Mouse (Mus musculus): Measurements from ENCODE around the gene Sptbn4. TPM values are rescaled to one million over a fixed set of nuclear protein-coding genes. Genes with fewer than 3 reads are reported as not detected.

Gene Sptbn4
- total RNA-seq, 2 experiments from 2014 or later, result 89.7 to 99.2 TPM

DNA sequence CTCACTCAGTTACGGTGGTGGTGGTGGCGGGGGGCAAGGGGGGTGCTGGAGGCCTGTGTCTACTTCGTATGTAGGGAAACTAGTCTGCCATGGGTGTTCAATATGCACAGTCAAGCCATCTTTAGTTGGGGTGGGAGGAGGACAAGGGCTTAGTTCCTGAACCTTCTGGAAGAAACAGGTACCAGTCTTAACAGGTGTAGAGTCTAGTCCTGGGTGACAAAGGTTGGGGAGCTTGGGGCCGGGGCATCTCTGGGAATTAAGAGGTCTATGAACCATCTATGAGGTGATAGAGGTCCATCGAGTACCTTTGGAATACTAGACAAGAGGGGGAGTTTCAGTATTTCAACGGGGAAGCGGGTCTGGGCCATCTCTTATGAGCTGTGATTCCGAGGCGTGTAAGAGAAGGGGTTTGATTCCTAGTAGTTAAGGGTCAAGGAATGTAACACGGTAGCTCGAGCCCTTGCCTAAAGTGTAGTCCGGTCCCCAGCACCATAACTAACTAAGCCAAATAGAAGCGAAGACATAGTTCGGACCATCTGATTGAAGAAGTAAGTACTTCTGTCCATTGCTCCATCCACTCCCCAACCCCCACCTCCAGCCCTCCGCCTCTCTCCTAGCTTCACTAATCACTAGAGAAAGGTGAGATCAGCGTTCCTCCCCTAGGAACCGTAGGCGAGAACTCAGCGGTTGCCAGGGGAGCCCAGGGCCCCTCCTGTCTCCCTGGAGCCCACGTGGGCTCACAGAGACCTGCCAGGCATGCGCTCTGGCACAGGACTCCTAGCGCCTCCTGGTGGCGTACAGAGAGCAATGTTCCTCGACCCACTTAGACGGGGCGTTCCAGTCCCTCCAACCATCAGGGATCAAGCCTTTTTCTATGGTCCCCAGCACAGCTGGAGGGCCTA, 50.2 kb downstream of the Sptbn4 start:
- DNase-seq (ENCODE audit: extremely low spot score in 1 of 2, low spot score in 2 of 2), result peak in 1 of 2 experiments; percentile 73
- intact Hi-C loops (cut with DNase I), result no loop called here

- peak in 1 of 2 experiments; percentile 78 for DNase-seq (ENCODE audit: extremely low spot score in 1 of 2, low spot score in 2 of 2)
- intact Hi-C loops (cut with DNase I), result no loop called here
These were observed 51.1 kb downstream of the Sptbn4 start for GRCm38 (mm10) chr7:27396184-27397047.

DNA sequence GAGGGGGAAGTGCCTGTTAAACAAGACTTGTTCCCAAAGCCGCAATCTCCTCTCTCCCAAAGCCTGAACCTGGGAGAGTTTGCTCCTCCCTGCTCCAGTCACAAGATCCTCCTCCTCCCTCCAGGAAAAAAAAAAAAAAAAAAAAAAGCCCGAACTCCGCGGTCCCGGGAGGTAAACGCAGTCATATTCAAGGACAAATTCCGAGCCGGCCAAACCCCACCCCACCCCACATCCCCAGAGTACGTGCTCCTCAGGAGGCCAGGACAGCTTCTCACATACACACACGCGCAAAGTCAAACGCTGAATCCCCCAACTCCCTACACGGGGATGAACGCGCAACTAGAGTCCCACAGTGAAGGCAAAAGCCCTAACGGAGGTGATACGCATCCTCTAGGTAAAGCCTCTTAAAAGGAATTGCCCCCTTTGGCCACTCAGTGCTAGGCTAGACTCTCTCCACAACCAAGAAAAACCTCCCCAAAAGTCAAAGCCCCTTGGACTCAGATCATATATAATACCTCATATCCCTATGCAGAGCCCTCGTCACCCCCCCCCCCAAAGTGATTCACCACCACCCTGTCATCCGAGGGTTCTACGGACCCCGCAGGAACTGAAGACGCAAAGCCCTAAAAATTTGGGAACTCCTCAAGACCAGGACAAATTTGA, 51.8 kb downstream of the Sptbn4 start:
- intact Hi-C loops (cut with DNase I), result loop anchor here (2.0 kb wide), 1 partner anchor 63 kb away; no protein-coding TSS in a partner anchor
- no peak for DNase-seq (ENCODE audit: extremely low spot score in 1 of 2, low spot score in 2 of 2)

GRCm38 (mm10) chr7:27391416-27391815, 56.1 kb downstream of the Sptbn4 start:
- DNase-seq (ENCODE audit: extremely low spot score in 1 of 2, low spot score in 2 of 2), result no peak
- intact Hi-C loops (cut with DNase I), result no loop called here

GRCm38 (mm10) chr7:27389213-27389612, 58.3 kb downstream of the Sptbn4 start:
- no peak for DNase-seq (ENCODE audit: extremely low spot score in 1 of 2, low spot score in 2 of 2)
- intact Hi-C loops (cut with DNase I), result no loop called here

DNA sequence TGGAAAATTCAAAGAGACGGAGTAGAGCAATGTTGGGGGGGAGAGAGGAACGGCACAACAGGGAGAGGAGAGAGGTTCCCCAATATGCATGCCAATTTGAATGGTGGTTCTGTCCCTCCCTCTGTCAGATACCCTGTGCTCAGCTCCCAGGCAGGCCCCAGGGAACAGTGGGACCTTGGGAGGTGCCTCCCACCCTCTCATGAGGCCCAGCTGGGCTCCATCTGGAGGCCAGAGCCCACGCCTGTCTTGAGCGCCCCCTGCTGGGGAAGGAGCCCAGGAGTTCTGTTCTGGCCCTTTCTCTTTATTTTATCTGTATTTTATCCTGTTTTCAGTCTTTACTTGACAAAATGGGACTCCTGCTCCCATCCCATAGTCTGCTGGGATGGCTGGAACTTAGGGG, 62.8 kb downstream of the Sptbn4 start:
- DNase-seq (ENCODE audit: extremely low spot score in 1 of 2, low spot score in 2 of 2), result peak in 1 of 2 experiments; percentile 75
- intact Hi-C loops (cut with DNase I), result no loop called here

DNA sequence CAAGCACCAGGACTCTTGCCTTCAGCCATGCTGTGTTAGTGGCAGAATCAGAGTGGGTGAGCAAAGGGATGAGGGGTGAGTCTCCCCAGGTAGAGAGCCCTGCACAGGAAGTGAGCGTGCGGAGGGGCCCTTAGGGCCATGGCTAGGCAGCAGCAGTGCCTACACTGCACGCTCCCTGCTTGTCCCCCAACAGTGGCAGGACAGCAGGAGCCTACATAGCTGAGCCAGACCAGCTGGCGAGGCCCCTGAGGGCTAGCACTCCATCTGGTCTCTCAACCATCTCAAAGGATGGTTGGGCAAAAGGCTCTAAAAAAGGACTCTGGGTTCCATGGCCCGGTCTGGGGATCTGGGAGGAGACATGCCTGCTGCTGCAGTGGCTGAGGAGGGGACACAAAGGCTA, 63.4 kb downstream of the Sptbn4 start:
- DNase-seq (ENCODE audit: extremely low spot score in 1 of 2, low spot score in 2 of 2), result no peak
- intact Hi-C loops (cut with DNase I), result no loop called here

GRCm38 (mm10) chr7:27383233-27383632, 64.3 kb downstream of the Sptbn4 start:
- intact Hi-C loops (cut with DNase I), result no loop called here
- DNase-seq (ENCODE audit: extremely low spot score in 1 of 2, low spot score in 2 of 2), result no peak

- DNase-seq (ENCODE audit: extremely low spot score in 1 of 2, low spot score in 2 of 2), result no peak
- intact Hi-C loops (cut with DNase I), result no loop called here
These were observed 65.9 kb downstream of the Sptbn4 start for GRCm38 (mm10) chr7:27381560-27381959.

GRCm38 (mm10) chr7:27381009-27381408, 66.5 kb downstream of the Sptbn4 start:
- DNase-seq (ENCODE audit: extremely low spot score in 1 of 2, low spot score in 2 of 2), result no peak
- intact Hi-C loops (cut with DNase I), result no loop called here

DNA sequence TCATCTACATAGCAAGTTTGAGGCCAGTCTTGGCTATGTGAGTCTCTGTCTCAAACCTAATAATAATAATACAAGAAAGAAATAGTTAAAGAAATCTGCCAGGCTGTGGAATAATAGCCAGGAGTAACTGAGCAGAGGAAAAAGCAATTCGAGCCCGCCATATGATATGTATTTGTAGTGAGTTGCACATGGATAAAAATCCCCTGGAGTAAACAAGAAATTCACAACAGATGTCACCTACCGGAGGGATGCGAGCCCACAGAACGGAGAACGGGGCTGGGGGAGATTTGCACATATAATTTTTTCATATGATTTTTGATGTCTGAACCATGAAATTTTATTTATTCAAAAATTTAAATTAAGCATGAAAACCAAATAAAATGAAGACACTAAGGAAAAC, 67.7 kb downstream of the Sptbn4 start:
- intact Hi-C loops (cut with DNase I), result no loop called here
- no peak for DNase-seq (ENCODE audit: extremely low spot score in 1 of 2, low spot score in 2 of 2)

- DNase-seq (ENCODE audit: extremely low spot score in 1 of 2, low spot score in 2 of 2), result peak in 1 of 2 experiments; percentile 47
- intact Hi-C loops (cut with DNase I), result no loop called here
These were observed 69.1 kb downstream of the Sptbn4 start for GRCm38 (mm10) chr7:27378431-27378830.

DNA sequence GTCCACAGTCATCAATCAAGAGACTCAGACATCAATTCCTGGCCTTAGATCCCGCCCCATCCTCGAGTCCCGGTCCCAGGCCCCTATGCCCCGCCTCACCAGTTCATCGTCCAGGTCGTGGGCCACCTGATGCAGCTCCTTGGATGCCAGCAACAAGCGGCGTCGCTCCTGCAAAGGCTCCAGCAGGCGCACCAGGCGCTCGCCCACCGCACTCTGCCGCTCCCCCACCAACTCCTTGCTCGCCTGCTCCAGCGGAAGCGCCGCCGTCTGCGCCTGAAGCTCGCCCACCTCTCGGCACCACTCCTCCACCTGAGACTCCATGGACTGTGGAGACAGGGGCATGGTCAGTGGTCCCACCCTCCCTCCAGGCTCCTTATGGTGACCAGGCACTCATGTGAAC, 72.2 kb downstream of the Sptbn4 start:
- intact Hi-C loops (cut with DNase I), result no loop called here
- peak in 1 of 2 experiments; percentile 56 for DNase-seq (ENCODE audit: extremely low spot score in 1 of 2, low spot score in 2 of 2)

DNA sequence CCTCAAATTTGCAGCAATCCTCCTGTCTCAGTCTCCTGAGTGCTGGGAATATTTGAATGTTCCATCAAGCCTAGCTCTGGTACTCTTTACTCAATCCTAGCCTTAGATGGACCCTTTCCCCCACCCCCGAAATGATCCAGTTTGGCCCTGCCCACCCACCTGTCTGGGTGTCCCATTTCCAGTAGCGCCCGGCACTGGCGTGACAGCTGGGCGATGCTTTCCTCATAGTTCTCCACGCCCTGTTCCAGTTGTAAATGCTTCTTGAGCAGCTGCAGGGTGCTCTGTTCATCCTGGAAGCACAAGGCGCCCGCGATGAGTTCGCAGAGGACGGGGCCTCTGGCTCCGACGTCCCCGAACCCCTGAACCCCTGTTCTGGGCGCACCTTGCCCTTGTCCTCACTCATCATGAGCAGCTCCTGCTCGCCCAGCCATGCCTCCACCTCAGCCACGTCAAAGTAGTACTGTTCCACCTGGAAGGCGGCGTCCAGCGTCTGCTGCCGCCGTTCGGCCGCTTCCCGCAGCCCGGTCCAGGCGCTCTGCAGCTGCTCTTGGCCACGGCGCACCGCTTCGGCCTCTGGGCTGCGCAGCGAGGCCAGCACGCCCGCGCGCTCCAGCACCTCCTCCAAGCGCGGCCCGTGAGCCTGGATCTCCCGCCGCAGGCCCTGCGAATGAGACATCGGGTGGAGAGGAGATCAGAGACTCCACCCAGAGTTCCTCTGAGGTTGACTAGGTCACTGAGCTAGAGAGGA, 75.6 kb downstream of the Sptbn4 start:
- no peak for DNase-seq (ENCODE audit: extremely low spot score in 1 of 2, low spot score in 2 of 2)
- intact Hi-C loops (cut with DNase I), result no loop called here

DNA sequence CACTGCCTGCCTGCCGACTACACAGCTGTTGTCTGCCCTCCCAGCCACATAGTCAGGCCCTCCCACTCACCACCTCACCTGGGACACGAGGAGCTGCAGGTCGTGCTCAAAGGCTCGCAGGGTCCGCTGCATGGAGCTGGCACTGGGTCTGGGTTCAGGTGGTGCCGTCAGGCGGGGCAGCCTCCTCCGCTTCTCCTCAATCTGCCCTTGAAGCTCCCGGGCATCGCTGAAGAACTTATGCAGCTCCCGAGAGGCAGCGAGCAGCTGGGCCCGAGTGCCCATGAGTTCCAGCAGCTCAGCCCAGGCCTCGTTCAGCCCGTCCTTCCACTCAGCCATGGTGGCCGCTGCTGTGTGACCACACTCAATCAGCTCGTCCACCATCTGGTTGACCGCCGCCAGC, 78.4 kb downstream of the Sptbn4 start:
- intact Hi-C loops (cut with DNase I), result no loop called here

GRCm38 (mm10) chr7:27367976-27368375, 79.5 kb downstream of the Sptbn4 start:
- no peak for DNase-seq (ENCODE audit: extremely low spot score in 1 of 2, low spot score in 2 of 2)
- intact Hi-C loops (cut with DNase I), result no loop called here

More for the DNA sequence above, 78.4 kb downstream of the Sptbn4 start:
- no peak for DNase-seq (ENCODE audit: extremely low spot score in 1 of 2, low spot score in 2 of 2)

GRCm38 (mm10) chr7:27366082-27366844, 81.2 kb downstream of the Sptbn4 start:
- DNase-seq (ENCODE audit: extremely low spot score in 1 of 2, low spot score in 2 of 2), result peak in 1 of 2 experiments; percentile 51
- intact Hi-C loops (cut with DNase I), result no loop called here

DNA sequence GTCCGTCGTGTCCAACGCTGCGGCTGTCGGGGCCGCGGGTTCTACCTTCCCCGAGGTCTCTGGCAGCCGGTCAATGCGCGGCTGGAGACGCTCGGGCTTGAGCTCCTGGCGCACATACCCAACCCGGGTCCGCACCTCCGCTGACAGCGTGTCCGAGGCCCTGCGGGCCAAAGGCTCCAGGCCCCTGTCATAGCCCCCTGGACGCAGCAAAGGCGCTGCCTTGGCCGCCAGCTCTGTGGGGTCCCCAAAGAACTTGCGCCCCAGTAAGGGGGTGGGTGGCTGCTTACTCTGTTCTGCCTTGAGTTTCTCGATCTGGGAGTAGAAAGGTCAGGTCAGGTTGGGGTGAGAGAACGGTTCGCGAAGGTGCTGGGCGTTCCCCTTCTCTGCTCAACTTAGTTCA, 83.1 kb downstream of the Sptbn4 start:
- peak in 1 of 2 experiments; percentile 38 for DNase-seq (ENCODE audit: extremely low spot score in 1 of 2, low spot score in 2 of 2)
- intact Hi-C loops (cut with DNase I), result no loop called here
